Mouse (Mus musculus): Measurements from ENCODE around the gene Tnrc6c.

- no peak for TF ChIP-seq CTCF (conservative IDR thresholded peaks at IDR 0.05; ENCODE audit: low read length)
- no peak for TF ChIP-seq POU5F1 (IDR thresholded peaks at IDR 0.05; ENCODE audit: borderline replicate concordance, low read length)
These were observed 142.9 kb downstream of the Tnrc6c start for GRCm38 (mm10) chr11:117796954-117797353.
